Mouse (Mus musculus) cerebellum, adult (tissue): Measurements from ENCODE around the gene Hsd17b1.

Experiments used
- ATAC-seq: cut with Nextera tagmentation; 2 replicates; pipeline ENCODE4 v1.9.2; 2017; ENCODE audit warnings: mild to moderate bottlenecking, moderate library complexity, mixed read lengths; ENCODE audit not compliant: insufficient number of reproducible peaks, low FRiP score, low TSS enrichment

Gene Hsd17b1

GRCm38 (mm10) chr11:101059473-101059872 lies 18.7 kb upstream of the Hsd17b1 start:
- no peak for ATAC-seq

- ATAC-seq: no peak
Measured at GRCm38 (mm10) chr11:101060126-101060525, 18.1 kb upstream of the Hsd17b1 start.

DNA sequence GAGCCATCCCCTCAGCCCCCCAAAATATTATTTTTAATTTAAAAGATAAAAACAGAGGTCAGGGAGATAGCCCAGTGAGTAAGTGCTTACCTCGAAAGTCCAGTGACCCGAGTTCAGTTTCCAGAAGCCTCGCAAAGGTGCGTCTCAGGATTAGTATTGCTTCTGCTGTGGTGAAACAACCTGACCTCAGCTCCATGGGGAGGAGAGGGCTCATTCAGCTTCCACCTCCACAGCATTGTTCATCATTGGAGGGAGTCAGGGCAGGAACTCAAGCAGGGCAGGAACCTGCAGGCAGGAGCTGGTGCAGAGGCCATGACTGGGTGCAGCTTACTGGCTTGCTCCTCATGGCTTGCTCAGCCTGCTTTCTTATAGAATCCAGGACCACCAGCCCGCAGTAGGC lies 17.2 kb upstream of the Hsd17b1 start:
- ATAC-seq: no peak

DNA sequence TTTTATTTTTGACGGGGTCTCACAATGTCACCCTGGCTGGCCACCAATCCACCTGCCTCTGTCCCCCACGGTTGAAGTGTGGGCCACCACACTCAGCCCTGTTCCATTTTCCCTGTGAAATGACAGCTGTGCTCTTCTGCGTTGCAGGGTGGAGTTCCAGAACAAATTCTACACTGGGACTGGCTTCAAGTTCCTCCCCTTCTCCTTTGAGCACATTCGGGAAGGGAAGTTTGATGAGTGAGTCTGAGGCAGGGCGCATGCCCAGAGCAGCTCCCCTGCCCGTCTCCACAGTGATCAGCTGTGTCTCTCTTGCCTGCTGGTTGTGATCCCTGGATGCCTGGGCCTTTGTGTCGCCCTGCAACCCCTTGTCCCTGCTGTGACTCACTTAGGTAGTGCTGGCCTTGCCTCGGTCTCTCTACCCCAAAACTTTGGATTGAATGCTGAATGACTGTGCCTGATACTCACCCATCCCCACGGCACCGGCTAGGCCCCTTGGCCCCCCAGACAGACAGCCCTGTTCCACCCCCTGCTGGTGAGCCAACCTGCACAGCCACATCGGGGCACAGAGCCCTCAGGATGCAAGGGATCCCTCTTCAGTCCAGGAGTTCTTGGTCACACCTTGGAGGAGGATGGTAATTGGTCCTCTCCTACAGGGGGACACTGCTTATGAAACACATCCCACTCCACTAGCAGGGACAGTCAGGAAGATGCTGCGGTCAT lies 15.9 kb upstream of the Hsd17b1 start:
- no peak for ATAC-seq

DNA sequence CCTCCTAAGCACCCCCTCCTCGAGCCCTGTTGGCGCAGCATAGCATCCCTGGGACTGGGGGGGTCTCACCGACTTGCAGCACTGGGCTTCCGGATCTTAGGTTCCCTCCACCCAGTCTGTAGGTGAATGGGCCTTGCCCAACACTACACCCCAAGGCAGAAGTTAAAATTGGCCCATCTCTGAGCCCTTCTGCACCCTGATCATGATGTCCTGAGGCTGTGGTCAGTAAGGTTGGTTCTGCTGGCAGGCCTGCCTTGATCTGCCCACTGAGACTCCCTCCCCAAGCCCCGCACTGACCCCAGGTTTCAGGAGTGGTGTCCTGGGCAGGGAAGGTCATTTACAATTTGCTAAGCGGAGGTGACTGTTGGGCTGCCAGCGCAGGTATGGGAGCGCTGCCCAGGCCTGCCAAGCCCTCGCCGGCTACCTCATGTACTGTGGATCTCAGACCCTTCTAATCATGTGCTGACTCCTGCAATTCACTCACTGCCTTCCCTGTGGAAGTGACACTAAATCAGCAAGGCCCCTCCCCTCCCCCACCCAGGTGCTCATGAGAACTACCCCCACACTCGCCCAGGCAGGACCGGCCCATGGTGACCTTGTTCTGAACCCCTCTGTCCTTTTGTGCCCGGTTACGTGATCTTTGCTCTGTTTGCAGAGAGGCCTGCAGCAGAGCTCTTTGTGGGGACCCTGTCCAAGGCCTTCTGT lies 15.1 kb upstream of the Hsd17b1 start:
- no peak for ATAC-seq

GRCm38 (mm10) chr11:101063676-101064327 lies 14.4 kb upstream of the Hsd17b1 start:
- no peak for ATAC-seq

- no peak for ATAC-seq
Measured at GRCm38 (mm10) chr11:101064462-101064861, 13.7 kb upstream of the Hsd17b1 start.

DNA sequence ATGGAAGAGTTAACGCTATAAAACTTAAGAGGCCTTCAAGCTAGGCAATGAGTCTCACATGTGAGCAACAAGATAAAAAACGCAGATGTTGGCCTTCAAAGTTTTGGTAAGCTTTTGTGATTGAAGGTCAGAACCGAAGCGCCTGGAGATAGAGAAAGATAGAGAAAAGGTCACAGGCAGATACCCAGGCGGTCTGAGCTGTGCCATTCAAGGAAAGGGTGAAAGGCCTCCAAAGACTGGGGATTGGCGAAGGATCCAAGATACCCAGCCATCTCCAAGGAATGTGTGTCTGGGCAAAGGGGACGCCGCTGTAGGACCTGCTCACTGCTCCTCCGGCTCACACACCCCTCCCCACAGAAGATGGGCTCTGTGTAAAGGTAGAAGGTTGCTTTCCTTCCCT lies 13.2 kb upstream of the Hsd17b1 start:
- no peak for ATAC-seq

- no peak for ATAC-seq
Measured at GRCm38 (mm10) chr11:101066549-101067412, 11.4 kb upstream of the Hsd17b1 start.

DNA sequence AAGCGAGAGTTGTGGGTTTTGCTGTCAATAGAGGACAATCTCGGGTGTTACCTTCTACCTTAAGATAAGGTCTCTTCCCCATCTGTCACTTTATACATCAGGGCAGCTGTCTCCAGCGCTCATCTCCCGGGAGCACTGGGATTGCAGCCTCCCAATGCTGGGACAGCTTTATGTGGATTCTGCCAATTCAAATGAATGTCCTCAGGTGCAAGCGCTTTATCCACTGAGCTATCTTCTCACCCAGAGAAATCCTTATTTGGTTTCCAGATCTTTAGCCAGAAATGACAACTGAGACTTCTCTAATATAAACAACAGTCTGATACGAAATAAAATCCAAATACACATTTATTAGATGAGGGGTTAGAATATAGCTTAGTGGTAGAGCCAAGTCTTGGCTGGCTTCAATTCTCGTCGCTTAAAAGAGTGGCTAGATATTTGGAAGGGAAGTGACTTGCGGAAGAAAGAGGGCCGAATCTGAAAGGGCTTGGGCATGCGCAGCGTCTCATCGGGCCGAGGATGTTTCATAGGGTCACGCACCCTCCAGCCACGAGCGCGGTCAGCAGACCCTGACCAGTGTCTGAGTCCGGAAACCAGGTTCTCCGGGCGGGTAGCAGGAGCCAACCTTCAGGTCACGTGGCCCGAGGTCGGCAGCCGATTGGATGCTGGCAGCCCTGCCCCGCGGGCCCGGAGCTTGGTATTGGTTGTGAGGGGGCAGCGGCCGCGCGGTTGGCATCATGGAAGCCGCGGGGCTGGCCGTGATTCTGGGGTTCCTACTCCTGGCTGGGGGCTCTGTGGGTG lies 8.6 kb upstream of the Hsd17b1 start, which contains the start of gene Naglu:
Naglu (plus strand) TSS at position 622 of the 798 bp plus-strand sequence.
- ATAC-seq: peak; percentile 79

DNA sequence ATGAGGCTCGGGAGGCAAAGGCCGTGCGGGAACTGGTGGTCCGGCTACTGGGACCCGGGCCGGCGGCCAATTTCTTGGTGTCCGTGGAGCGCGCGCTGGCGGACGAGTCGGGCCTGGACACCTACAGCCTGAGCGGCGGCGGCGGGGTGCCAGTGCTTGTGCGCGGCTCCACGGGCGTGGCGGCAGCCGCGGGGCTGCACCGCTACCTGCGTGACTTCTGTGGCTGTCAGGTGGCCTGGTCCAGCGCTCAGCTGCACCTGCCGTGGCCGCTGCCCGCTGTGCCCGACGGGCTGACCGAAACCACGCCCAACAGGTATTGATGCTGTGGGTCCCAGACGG lies 8.1 kb upstream of the Hsd17b1 start:
- ATAC-seq: peak; percentile 22; the same call in 1 of the 2 replicates

- no peak for ATAC-seq
Measured at GRCm38 (mm10) chr11:101070987-101071386, 7.2 kb upstream of the Hsd17b1 start.

GRCm38 (mm10) chr11:101071810-101072428 lies 6.3 kb upstream of the Hsd17b1 start:
- ATAC-seq: no peak

DNA sequence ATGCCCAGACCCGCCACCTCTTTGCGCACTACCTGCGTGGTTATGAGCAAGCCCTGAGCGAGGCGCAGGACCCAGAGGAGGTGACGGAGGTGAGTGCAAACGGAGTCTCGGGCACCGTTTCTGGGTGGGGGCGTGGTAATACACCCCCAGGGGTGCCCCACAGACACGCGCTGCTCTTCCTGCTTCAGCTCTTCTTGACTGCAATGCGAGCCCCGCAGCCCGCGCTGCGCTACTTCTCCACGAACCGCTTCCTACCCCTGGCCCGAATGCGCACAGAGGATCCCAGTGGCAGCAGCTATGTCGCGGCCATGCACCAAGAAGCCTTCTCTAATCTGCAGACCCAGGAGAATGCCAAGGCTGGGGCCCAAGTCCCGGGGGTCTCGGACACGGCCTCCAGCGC lies 1.5 kb downstream of the Hsd17b1 start:
- no peak for ATAC-seq

GRCm38 (mm10) chr11:101080421-101080820 lies 2.2 kb downstream of the Hsd17b1 start:
- no peak for ATAC-seq

DNA sequence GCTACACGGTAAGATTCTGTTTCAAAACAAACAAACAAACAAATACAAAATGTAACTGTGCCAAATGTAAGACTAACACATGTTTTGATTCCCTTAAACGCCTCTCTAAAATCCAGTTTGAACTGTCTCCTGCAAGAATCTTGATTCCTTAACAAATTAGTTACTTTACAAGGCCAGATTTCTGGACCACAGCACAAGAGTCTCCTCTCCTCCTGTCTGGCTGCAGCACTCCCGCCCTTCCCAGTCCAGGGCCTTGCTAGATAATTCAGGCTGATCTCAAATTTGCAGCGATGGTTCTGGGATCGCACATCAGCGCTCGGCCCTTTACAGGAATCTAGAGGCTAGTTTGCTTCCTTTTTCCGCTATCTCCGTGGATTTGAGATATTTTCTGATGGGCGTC lies 3.4 kb downstream of the Hsd17b1 start:
- no peak for ATAC-seq

GRCm38 (mm10) chr11:101082208-101083082 lies 4.2 kb downstream of the Hsd17b1 start, which contains the start of gene Coasy:
Gene Coasy, plus strand, starts transcription at chr11:101082565.
- ATAC-seq: peak; percentile 69

DNA sequence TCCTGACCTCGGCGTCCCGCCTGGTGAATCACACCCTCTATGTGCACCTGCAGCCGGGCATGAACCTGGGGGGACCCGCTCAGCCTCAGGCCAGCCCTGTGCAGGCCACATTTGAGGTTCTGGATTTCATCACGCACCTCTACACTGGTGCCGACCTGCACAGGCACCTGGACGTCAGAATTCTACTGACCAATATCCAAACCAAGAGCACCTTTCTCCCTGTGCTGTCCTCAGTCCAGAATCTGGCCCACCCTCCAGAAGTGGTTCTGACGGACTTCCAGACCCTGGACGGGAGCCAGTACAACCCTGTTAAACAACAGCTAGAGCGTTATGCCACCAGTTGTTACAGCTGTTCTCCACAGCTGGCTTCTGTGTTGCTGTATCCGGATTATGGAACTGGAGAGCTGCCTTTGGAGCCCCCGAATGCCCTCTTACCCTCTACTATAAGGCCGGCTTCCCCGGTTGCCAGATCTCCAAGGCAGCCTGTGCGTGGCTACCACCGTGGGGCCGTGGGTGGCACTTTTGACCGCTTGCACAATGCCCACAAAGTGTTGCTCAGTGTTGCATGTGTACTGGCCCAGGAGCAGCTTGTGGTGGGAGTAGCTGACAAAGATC lies 5.0 kb downstream of the Hsd17b1 start:
- no peak for ATAC-seq
